Mouse (Mus musculus): Measurements from ENCODE around the gene Mex3a. TPM values are rescaled to one million over a fixed set of nuclear protein-coding genes. Genes with fewer than 3 reads are reported as not detected.

The Mex3a gene
- polyA plus RNA-seq, 1 experiment from 2014 or later: 22.8 TPM

GRCm38 (mm10) chr3:88561989-88562388, 29.8 kb downstream of the Mex3a start:
- Histone ChIP-seq H3K9me3 (no peaks in the 10 kb centered on the region), H3K36me3 (peaks cover 100% of the 10 kb centered on the region), H3K27me3 (ENCODE audit: insufficient read depth, poor library complexity, severe bottlenecking) (no peaks in the 10 kb centered on the region), H3K4me3 (no peak overlapping the region), H3K27ac (no peak overlapping the region), H3K4me1 (no peaks in the 10 kb centered on the region)
- 71% methylated on average over 4 of the region's 4 CpGs for WGBS
- no peak for DNase-seq (ENCODE audit: low spot score)

GRCm38 (mm10) chr3:88563442-88563841, 31.2 kb downstream of the Mex3a start:
- Histone ChIP-seq H3K36me3 (peaks cover 100% of the 10 kb centered on the region), H3K4me1 (no peaks in the 10 kb centered on the region), H3K9me3 (no peaks in the 10 kb centered on the region), H3K4me3 (no peak overlapping the region), H3K27ac (no peak overlapping the region), H3K27me3 (ENCODE audit: insufficient read depth, poor library complexity, severe bottlenecking) (no peaks in the 10 kb centered on the region)
- DNase-seq (ENCODE audit: low spot score): no peak
- 73% methylated on average over 4 of the region's 4 CpGs for WGBS

- Histone ChIP-seq H3K27me3 (ENCODE audit: insufficient read depth, poor library complexity, severe bottlenecking) (no peaks in the 10 kb centered on the region), H3K4me1 (no peaks in the 10 kb centered on the region), H3K4me3 (no peak overlapping the region), H3K9me3 (no peaks in the 10 kb centered on the region), H3K36me3 (peaks cover 100% of the 10 kb centered on the region), H3K27ac (no peak overlapping the region)
- no peak for DNase-seq (ENCODE audit: low spot score)
- 89% methylated on average over 7 of the region's 7 CpGs for WGBS
These were observed 31.8 kb downstream of the Mex3a start for GRCm38 (mm10) chr3:88563966-88564365.

- Histone ChIP-seq H3K4me3 (no peak overlapping the region), H3K36me3 (peaks cover 95% of the 10 kb centered on the region), H3K27me3 (ENCODE audit: insufficient read depth, poor library complexity, severe bottlenecking) (no peaks in the 10 kb centered on the region), H3K27ac (0 out of 2 replicates have a peak overlapping the region, but pooled peaks have one; percentile 25), H3K4me1 (no peaks in the 10 kb centered on the region), H3K9me3 (no peaks in the 10 kb centered on the region)
- WGBS: 87% methylated on average over 3 of the region's 3 CpGs
- DNase-seq (ENCODE audit: low spot score): no peak
These were observed 33.9 kb downstream of the Mex3a start for GRCm38 (mm10) chr3:88566116-88566515.

GRCm38 (mm10) chr3:88566536-88567061, 34.4 kb downstream of the Mex3a start:
- DNase-seq (ENCODE audit: low spot score): no peak
- H3K36me3 ChIP-seq: peaks cover 90% of the 10 kb centered on the region
- no peak overlapping the region for H3K27ac ChIP-seq
- no peak overlapping the region for H3K4me3 ChIP-seq
- no peaks in the 10 kb centered on the region for H3K4me1 ChIP-seq
- no peaks in the 10 kb centered on the region for H3K27me3 ChIP-seq (ENCODE audit: insufficient read depth, poor library complexity, severe bottlenecking)
- WGBS: 88% methylated on average over 4 of the region's 4 CpGs
- H3K9me3 ChIP-seq: no peaks in the 10 kb centered on the region

- H3K36me3 ChIP-seq: peaks cover 77% of the 10 kb centered on the region
- H3K27ac ChIP-seq: no peak overlapping the region
- no peak overlapping the region for H3K4me3 ChIP-seq
- H3K4me1 ChIP-seq: no peaks in the 10 kb centered on the region
- no peaks in the 10 kb centered on the region for H3K9me3 ChIP-seq
- H3K27me3 ChIP-seq (ENCODE audit: insufficient read depth, poor library complexity, severe bottlenecking): no peaks in the 10 kb centered on the region
- DNase-seq (ENCODE audit: low spot score): no peak
- WGBS: 92% methylated on average over 6 of the region's 6 CpGs
These were observed 35.7 kb downstream of the Mex3a start for GRCm38 (mm10) chr3:88567892-88568291.

- peaks cover 70% of the 10 kb centered on the region for H3K36me3 ChIP-seq
- H3K27ac ChIP-seq: no peak overlapping the region
- no peaks in the 10 kb centered on the region for H3K4me1 ChIP-seq
- no peak for DNase-seq (ENCODE audit: low spot score)
- 85% methylated on average over 2 of the region's 2 CpGs for WGBS
- H3K9me3 ChIP-seq: no peaks in the 10 kb centered on the region
- H3K4me3 ChIP-seq: no peak overlapping the region
- no peaks in the 10 kb centered on the region for H3K27me3 ChIP-seq (ENCODE audit: insufficient read depth, poor library complexity, severe bottlenecking)
These were observed 36.4 kb downstream of the Mex3a start for GRCm38 (mm10) chr3:88568615-88569014.

GRCm38 (mm10) chr3:88569093-88569492, 36.9 kb downstream of the Mex3a start:
- no peak overlapping the region for H3K27ac ChIP-seq
- no peak overlapping the region for H3K4me3 ChIP-seq
- H3K4me1 ChIP-seq: no peaks in the 10 kb centered on the region
- no peak for DNase-seq (ENCODE audit: low spot score)
- 90% methylated on average over 2 of the region's 2 CpGs for WGBS
- no peaks in the 10 kb centered on the region for H3K27me3 ChIP-seq (ENCODE audit: insufficient read depth, poor library complexity, severe bottlenecking)
- peaks cover 65% of the 10 kb centered on the region for H3K36me3 ChIP-seq
- no peaks in the 10 kb centered on the region for H3K9me3 ChIP-seq

GRCm38 (mm10) chr3:88569694-88570093, 37.5 kb downstream of the Mex3a start:
- Histone ChIP-seq H3K27me3 (ENCODE audit: insufficient read depth, poor library complexity, severe bottlenecking) (no peaks in the 10 kb centered on the region), H3K36me3 (peaks cover 59% of the 10 kb centered on the region), H3K4me1 (no peaks in the 10 kb centered on the region), H3K27ac (no peak overlapping the region), H3K4me3 (no peak overlapping the region), H3K9me3 (no peaks in the 10 kb centered on the region)
- WGBS: 89% methylated on average over 5 of the region's 5 CpGs
- DNase-seq (ENCODE audit: low spot score): no peak

- DNase-seq (ENCODE audit: low spot score): no peak
- Histone ChIP-seq H3K27me3 (ENCODE audit: insufficient read depth, poor library complexity, severe bottlenecking) (no peaks in the 10 kb centered on the region), H3K9me3 (no peaks in the 10 kb centered on the region), H3K36me3 (peaks cover 53% of the 10 kb centered on the region), H3K4me1 (no peaks in the 10 kb centered on the region), H3K4me3 (no peak overlapping the region), H3K27ac (no peak overlapping the region)
- WGBS: 92% methylated on average over 10 of the region's 10 CpGs
These were observed 38.1 kb downstream of the Mex3a start for GRCm38 (mm10) chr3:88570341-88570740.

GRCm38 (mm10) chr3:88571856-88572255, 39.7 kb downstream of the Mex3a start:
- H3K4me1 ChIP-seq: no peaks in the 10 kb centered on the region
- H3K27me3 ChIP-seq (ENCODE audit: insufficient read depth, poor library complexity, severe bottlenecking): no peaks in the 10 kb centered on the region
- DNase-seq (ENCODE audit: low spot score): no peak
- no peak overlapping the region for H3K4me3 ChIP-seq
- H3K36me3 ChIP-seq: peaks cover 37% of the 10 kb centered on the region
- H3K9me3 ChIP-seq: no peaks in the 10 kb centered on the region
- 71% methylated on average over 1 of the region's 1 CpGs for WGBS
- H3K27ac ChIP-seq: no peak overlapping the region

- peaks cover 28% of the 10 kb centered on the region for H3K36me3 ChIP-seq
- no peak overlapping the region for H3K27ac ChIP-seq
- no peaks in the 10 kb centered on the region for H3K9me3 ChIP-seq
- no peak for DNase-seq (ENCODE audit: low spot score)
- 65% methylated on average over 2 of the region's 2 CpGs for WGBS
- H3K27me3 ChIP-seq (ENCODE audit: insufficient read depth, poor library complexity, severe bottlenecking): no peaks in the 10 kb centered on the region
- H3K4me1 ChIP-seq: no peaks in the 10 kb centered on the region
- no peak overlapping the region for H3K4me3 ChIP-seq
These were observed 40.6 kb downstream of the Mex3a start for GRCm38 (mm10) chr3:88572835-88573234.

- peaks cover 18% of the 10 kb centered on the region for H3K36me3 ChIP-seq
- no peaks in the 10 kb centered on the region for H3K9me3 ChIP-seq
- 59% methylated on average over 2 of the region's 2 CpGs for WGBS
- DNase-seq (ENCODE audit: low spot score): no peak
- H3K4me3 ChIP-seq: no peak overlapping the region
- 0 out of 2 replicates have a peak, but pooled peaks cover 3% of the 10 kb centered on the region for H3K4me1 ChIP-seq
- no peaks in the 10 kb centered on the region for H3K27me3 ChIP-seq (ENCODE audit: insufficient read depth, poor library complexity, severe bottlenecking)
- no peak overlapping the region for H3K27ac ChIP-seq
These were observed 41.6 kb downstream of the Mex3a start for GRCm38 (mm10) chr3:88573810-88574209.

GRCm38 (mm10) chr3:88575540-88575939, 43.3 kb downstream of the Mex3a start, which contains the start of gene Ssr2:
Ssr2 (plus strand) TSS chr3:88575876.
- no peak for DNase-seq (ENCODE audit: low spot score)
- Histone ChIP-seq H3K4me1 (peaks cover 12% of the 10 kb centered on the region), H3K36me3 (0 out of 2 replicates have a peak, but pooled peaks cover under 1% of the 10 kb centered on the region), H3K9me3 (no peaks in the 10 kb centered on the region), H3K27me3 (ENCODE audit: insufficient read depth, poor library complexity, severe bottlenecking) (no peaks in the 10 kb centered on the region), H3K4me3 (no peak within 1 kb of the TSS), H3K27ac (no peak within 1 kb of the TSS)
- 79% methylated on average over 3 of the region's 3 CpGs for WGBS

Data from heart, embryonic 10.5 days (tissue).